Mouse (Mus musculus) gastrocnemius, postnatal 14 days (tissue): ENCODE data around the gene Thbs1. TPM values are rescaled to one million over a fixed set of nuclear protein-coding genes. Genes with fewer than 3 reads are reported as not detected.
"Not testable (repeated sequence)": the region's sequence is repeated elsewhere in the genome, so short reads cannot be mapped to it uniquely, and the experiment has no call there.

Experiments
- DNase-seq: peaks from one replicate; pipeline ENCODE4 v3.0.0; 2021; ENCODE audit warnings: mixed read lengths
- intact Hi-C: fragments of 180-260 bp; cut with DNase I; formaldehyde crosslinking; loops from one replicate; pipeline ENCODE4 v1.15.1; 2025; ENCODE audit warnings: low total_unique reads
- total RNA-seq, 2 experiments: library from RNA; stranded (reverse); gene quantifications; 2 replicates each; pipeline ENCODE4 v1.2.3; 2021

Thbs1 gene
- total RNA-seq, 2 experiments from 2014 or later, result 21.7 to 23.0 TPM

DNA sequence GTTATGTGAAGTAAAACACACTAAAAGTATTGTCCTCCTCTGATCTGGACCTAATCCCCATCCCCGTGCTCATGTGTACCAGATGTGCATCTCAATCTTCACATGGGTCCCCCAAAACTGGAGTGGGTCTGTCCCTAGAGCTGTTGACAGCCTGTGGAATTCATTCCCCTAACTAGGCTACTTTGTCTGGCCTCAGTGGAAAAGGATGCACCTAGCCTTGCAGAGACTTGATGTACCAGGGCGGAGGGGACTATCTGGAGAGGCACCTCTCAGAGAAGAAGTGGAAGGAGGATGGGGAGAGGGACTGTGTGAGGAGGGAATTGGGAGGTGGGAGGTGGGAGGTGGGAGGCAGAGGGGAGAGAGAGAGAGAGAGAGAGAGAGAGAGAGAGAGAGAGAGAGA, 26.1 kb downstream of the Thbs1 start:
- DNase-seq, result no peak
- intact Hi-C loops, result no loop called here

DNA sequence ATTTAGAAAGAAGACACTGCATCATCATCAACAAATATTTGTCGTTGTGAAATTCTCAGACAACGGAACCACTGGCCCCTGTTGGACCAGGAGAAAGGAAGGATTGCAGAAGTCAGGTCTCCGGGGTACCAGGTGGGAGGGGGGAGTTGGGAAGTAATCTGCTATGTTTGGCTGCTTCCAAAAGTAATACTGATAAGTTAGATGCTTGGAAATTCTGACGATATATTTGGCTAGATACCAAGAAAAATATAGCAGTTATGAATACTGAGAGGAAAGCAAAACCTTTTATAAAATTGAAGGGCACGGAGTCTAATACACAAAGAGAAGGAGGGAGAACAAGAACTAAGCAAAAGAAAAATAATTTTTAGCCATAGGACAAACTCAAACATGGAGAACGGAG, 27.6 kb downstream of the Thbs1 start:
- intact Hi-C loops, result no loop called here
- no peak for DNase-seq

DNA sequence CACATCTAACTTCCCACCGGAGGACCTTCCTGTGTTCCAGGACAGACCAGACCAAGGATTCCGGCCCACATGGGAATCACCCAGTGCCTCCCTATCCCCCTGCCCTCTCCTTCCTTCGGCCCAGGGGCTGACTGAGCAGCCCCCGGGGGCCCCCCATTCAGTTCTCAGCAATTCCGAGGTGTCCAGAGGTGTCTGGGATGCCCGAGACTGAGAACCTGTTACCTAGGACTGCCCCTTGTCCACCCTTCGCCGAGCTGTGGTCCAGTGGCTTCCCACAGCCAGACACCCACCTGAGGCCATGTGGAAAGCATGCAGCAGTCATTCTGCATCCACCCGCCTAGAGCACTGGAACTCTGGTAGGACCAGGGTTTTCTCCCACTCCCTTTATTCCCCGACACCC, 30.0 kb downstream of the Thbs1 start:
- intact Hi-C loops, result no loop called here
- DNase-seq, result no peak

DNA sequence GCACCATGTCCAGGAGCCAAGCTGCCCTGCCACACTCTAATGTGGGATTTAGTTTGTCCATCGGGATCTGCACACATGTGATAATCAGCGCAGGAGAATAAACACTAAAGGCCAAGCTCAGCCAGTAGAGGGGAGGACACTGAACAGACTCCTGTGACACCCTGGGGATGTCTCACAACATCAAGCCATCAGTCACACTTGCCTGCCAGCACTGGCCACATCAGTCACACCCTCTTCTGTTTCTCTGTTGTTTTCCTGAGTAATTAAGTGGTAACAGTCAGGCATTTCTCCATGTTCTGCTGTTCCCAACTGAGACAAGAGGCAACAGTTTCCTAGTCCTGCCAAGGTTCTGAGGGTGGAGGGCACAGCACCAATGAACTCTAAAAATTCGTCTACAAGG, 36.1 kb downstream of the Thbs1 start:
- DNase-seq, intact Hi-C loops: not testable (repeated sequence)

DNA sequence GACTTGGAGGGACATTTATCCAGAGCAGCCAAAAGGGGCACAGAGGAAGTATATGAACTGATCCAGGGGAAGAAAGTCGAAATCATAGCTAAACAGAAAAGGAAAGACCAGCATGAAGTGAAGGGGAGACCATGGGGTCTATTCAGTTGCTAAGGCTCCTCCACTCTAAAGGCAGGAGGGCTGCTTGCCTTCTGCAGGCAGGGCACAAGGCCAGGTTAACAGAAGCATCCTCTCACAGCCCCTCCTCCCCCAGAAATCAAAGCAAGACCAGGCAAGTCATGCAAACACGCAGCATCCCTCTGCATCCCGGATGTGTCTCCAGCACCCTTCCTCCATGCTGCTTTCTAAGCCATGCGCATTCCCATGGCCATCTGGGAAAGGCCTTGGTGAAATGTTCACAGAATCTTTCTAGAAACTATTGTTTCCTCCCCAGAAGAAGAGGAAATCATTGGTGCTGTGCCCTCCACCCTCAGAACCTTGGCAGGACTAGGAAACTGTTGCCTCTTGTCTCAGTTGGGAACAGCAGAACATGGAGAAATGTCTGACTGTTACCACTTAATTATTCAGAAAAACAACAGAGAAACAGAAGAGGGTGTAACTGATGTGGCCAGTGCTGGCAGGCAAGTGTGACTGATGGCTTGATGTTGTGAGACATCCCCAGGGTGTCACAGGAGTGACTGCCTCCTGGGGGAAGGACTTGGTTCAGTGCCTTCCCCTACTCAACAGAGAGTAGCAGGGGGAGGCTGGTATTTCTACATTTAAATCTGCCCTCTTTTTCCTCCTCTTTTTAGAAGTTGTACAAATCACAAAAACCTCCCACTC, 36.9 kb downstream of the Thbs1 start:
- intact Hi-C loops, result no loop called here
- DNase-seq, result no peak

DNA sequence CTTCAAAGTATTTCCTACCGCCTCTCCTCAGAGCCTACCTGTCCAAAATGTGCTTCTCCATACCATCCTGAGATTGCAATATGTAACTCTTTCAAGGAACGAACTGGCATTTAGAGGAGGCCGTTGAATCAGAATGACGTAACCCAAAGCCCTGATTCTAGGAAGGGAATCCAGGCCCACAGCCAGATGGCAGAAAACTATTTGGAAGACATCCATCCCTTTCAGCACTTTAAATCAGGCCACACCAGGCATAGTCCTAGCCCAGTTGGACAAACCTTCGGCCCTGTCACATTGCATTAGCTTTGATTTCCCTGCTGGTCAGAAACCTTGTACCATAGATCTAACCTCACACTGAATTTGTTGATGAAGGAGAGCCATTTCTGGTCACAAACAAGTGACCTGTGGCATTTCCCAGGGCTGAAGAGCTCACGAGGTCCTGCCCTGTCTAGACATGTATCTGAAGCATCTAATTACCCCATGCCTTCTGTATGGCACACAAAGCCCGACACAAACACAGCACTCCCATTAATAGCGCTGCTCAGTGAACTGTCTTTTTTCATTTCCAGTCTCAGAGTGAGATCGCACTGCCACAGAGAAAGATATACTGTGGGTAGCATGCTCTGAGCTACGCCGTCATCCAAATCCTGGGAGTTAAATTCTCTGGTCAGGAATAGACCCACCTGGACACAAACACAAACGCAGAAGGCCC, 38.3 kb downstream of the Thbs1 start:
- intact Hi-C loops, result no loop called here

DNA sequence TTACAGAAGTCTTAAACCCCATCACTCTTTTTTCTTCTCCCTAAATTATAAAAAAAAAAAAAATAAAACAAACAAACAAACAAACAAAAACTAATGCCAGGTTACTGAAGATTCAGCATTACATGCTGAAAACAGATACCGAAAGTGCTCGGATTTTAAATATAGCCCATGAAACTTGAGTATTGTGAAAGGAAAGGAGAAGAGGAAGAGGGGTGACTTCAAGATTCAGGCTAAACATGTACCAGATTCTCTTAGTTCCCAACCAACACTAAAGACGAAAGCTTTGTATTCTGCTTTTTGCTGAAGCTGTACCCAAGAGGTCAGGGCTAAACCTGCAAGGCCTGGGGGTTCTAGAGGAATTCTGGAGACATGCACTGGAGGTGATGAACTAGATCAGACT, 46.4 kb downstream of the Thbs1 start:
- no peak for DNase-seq
- intact Hi-C loops, result no loop called here

More for the DNA sequence above, 38.3 kb downstream of the Thbs1 start:
- peak; percentile 66 for DNase-seq

DNA sequence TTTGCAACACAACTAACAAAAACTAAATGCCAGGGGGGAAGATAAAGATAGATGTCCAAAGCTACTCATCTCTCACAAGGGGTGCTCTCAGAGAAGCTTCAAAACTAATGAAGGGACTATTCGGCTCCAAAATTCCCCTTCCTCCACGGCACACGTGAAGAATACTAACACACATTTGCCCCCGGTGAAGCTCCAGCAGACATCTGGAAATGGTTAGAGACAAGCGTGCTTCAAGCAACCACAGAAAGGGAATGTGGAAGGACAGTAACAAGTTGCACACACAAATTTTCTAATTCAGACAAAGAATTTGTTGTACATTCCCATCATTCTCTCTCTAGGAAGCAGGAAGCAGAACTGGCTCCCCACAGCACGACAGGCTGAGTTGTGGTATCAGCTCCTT, 47.5 kb downstream of the Thbs1 start:
- DNase-seq, result no peak
- intact Hi-C loops, result no loop called here

DNA sequence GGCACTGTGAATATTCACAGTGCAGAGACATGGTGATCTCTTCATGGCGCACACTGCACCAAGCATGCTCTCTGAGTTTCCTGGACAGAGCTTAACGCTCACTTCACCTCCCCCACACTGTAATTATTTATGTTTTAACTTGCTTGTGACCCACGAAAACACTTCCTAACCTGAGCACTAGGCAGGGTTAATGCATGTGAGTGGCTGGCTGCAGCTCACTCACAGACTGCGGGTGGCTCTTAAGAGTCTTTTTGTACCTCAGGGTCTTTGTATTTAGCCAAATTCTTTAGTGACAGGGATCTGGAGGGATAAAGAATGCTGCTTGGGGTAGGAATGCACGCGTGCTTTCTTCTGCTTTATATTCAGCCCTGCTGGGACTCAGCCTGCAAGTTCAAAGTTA, 48.9 kb downstream of the Thbs1 start:
- no peak for DNase-seq
- intact Hi-C loops, result no loop called here

DNA sequence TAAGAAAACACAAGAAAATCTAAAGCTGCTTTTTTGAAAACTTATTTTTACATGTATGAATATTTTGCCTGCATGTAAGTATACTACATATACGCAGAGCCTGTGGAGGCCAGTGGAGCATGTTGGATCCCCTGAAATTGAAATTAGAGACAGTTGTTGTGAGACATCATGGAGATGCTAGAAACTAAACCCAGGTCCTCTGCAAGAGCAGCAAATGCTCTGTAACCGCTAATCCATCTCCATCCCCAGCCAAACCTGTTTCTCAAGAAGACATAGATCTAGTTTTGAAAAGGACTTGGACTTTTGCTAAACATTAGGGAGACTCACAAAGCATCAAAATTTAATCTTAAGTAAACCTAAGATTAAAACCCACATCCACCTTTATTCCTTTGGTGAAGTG, 49.3 kb downstream of the Thbs1 start:
- DNase-seq, result no peak
- intact Hi-C loops, result no loop called here

DNA sequence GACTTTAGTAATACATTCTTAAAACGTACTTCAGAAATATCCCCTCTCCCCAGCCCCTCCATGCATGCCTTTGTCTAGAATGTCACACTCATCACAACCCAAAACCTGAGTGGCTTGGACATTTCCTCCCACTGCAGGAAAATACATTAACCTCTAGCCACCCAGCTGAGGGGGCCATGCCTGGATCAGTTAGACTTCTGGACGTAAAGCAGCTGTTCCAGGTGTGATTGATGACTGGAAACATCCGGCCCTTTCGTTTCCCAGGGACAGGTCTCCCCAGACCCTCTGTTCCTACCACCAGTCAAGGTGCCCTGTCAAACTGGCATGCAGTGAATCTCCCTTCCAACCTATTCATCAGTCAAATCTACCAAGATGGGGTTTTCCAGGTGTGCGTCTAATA, 50.8 kb downstream of the Thbs1 start:
- DNase-seq, result no peak
- intact Hi-C loops, result no loop called here

DNA sequence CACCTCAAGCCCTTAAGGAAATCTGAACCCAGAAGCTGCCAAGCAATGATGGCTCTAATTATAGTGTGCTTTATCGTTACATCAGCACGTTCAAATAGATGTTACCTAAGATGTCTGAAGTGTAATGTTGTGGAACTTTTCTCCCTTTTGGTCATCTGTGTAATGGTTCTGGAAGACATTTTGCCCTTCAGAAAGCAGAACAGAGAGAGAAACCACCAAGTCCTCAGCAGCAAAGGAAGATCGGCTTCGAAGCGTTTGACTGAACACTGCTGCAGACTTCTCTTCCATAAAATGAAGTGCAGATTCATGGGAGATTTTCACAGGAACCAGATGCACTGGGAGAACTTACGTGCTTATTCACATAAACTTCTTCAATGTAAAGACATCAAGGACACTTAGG, 52.5 kb downstream of the Thbs1 start:
- intact Hi-C loops, result no loop called here
- DNase-seq, result no peak

DNA sequence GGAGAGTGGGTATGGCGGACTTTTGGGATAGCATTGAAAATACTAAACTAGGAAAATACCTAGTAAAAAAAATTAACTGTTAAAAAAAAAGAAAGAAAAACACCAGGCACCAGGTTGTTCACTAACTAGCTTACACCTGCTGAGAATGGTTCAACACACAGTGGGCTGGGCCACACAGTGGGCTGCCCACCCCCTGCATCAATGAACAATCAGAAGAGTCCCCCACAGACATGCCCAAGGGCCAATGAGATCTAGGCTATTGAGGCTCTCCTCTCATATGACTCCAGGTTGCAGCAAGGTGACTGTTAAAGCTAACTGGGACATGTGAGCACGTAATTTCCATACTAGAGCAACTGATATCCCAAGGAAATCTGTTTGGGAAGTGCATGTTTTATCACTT, 54.0 kb downstream of the Thbs1 start:
- DNase-seq, result no peak
- intact Hi-C loops, result no loop called here

DNA sequence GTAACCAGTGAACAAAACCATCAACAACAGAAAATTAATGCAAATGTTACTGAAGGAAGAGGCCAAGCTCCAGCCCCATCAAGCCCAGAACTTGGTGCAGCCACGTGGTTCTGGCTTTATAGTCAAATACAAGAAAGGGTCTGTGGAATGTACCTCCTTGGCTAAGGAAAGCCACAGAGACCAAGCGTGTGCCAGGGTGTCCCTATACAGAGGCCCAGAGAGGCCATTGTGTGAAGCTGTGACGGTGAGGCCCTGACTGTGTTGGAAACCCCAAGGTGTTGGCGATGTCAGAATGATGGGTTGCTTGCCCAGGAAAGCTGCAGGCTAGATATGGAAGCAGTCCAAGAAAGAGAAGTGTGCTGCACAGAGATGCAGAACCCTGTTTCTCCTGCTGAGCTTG, 56.1 kb downstream of the Thbs1 start:
- DNase-seq, result no peak
- intact Hi-C loops, result no loop called here

DNA sequence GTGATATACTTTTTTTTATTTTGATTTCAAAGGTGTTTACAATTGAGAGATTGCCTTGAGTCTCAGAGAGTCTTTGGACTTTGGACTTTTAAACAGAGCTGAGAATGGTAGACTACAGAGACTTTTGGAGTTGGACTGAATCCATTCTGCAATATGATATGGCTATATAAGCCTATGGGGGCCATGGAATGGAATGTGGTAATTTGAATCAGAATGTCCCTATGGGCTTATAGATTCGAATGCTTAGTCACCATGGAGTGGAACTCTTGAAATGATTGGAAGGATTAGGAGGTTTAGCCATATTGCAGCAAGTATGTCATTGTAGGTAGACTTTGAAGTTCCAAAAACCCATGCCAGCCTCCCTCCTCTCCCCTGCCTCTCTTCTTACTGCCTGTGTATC, 56.5 kb downstream of the Thbs1 start:
- DNase-seq, result no peak
- intact Hi-C loops, result no loop called here

DNA sequence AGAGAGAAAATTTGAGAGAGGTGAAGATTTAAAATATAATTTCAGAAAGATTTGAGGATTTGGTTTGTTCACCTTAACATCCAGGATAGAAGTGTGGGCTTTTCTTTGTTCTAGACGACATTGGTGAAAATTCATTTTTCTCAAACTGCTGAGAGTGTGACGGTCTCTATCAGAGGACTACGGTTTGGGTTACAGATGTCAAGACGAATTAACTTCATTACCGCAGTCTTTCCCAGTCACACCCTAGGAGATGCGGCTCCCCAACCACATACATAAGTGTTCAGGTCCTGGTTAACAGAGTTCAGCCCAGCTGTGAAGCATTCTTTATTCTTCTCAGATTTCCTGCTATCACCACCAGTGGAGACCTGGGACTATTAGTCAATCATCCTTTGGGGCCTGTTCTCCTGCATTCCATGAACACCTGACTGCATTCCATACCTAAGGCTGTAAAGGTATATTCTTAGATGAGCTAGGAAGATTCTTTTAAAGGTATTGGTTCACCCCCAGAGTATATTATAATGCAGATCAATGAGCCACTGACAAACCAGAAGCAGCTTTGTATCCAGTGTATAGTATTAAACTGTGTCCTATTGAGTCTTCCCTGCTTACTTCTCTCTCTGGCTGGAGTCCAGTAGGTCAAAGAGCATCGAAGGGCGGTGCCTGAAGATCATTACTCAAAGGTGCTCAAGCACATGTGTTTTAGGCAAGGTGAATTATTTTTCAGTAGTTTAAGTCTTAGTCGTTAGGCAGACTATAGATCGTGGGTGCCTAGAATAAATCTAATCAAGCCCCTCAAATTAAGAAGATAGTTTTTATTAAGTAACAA, 63.1 kb downstream of the Thbs1 start:
- intact Hi-C loops, result no loop called here
- DNase-seq, result no peak

Other genes with a start within 250 kb of the Thbs1 start
- gene Fsip1, start 145.1 kb downstream of the Thbs1 start, total RNA-seq, result not detected